Mouse (Mus musculus): ENCODE results near the gene A830018L16Rik. TPM values are rescaled to one million over a fixed set of nuclear protein-coding genes. Genes with fewer than 3 reads are reported as not detected.
"Not testable (repeated sequence)": the region's sequence is repeated elsewhere in the genome, so short reads cannot be mapped to it uniquely, and the experiment has no call there.

A830018L16Rik gene
- polyA plus RNA-seq, 1 experiment from 2014 or later = 6.2 TPM

DNA sequence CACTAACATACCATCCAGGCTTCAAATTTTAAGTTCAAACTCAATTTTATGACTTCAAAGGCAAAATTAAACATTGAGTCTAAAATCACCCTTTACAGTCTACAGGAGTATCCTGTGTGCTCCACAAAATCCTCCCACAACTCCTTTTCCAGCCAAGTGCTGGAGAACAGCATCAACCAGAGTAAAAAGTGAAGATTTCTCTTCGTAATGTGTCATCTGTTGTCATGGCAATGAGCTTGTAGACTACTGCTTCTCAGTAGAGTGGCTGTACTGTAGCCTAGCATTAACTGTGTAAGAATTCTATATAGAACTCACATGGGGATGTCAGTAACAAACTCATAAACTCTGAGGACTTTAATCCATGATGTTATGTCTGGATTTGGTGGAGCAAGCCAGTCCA, 596.7 kb downstream of the A830018L16Rik start:
- 85% methylated on average over 1 of the region's 1 CpGs for WGBS
- no peak for ATAC-seq (ENCODE audit: insufficient number of reproducible peaks, insufficient read depth, low FRiP score, low TSS enrichment)

DNA sequence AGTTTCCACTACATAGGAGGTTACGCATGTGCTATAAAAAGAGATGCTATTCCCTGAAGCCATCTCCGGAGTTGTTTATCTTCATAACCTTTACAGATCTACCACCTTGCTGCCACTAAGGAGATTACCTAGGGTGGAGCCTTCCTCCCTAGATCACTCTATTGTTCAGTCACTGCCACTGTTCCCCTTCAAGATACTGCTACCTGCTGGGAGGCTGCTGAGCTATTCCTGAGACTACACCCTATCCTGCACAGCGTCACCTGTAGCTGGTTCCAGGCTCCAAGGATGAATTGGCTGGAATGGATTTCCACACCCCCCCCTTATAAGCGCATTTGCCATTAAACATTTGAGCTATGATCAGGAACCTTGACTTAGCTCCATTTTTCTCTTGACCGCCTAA, 606.7 kb downstream of the A830018L16Rik start:
- not testable (repeated sequence) for H3K9me3 ChIP-seq; H3K4me1 ChIP-seq; H3K4me2 ChIP-seq (replicated peaks); H3K27ac ChIP-seq; H3K36me3 ChIP-seq; H3K4me3 ChIP-seq; ATAC-seq (ENCODE audit: insufficient number of reproducible peaks, insufficient read depth, low FRiP score, low TSS enrichment); H3K9ac ChIP-seq; H3K27me3 ChIP-seq
- 87% methylated on average over 5 of the region's 5 CpGs for WGBS

More for the DNA sequence above, 596.7 kb downstream of the A830018L16Rik start:
- H3K4me3 ChIP-seq = no peak overlapping the region
- no peaks in the 10 kb centered on the region for H3K9me3 ChIP-seq
- H3K27me3 ChIP-seq = no peaks in the 10 kb centered on the region
- no peaks in the 10 kb centered on the region for H3K36me3 ChIP-seq
- no peak overlapping the region for H3K9ac ChIP-seq
- H3K27ac ChIP-seq = no peak overlapping the region
- H3K4me2 ChIP-seq (replicated peaks) = no peak overlapping the region
- H3K4me1 ChIP-seq = no peaks in the 10 kb centered on the region

Measured in embryonic facial prominence, embryonic 12.5 days (tissue).